Mouse (Mus musculus) ES-Bruce4 (cell line): ENCODE results near the gene Syt16. TPM values are rescaled to one million over a fixed set of nuclear protein-coding genes. Genes with fewer than 3 reads are reported as not detected.

Experiments
- H3K27ac ChIP-seq: 2 replicates; pipeline ENCODE4 v1.5.1; 2012; ENCODE audit warnings: low read length, inconsistent platforms; ENCODE audit not compliant: insufficient read depth
- H3K27me3 ChIP-seq: 2 replicates; pipeline ENCODE4 v1.6.1; 2012; ENCODE audit warnings: mild to moderate bottlenecking, low read length, inconsistent platforms; ENCODE audit not compliant: control insufficient read depth, poor library complexity, insufficient read depth, severe bottlenecking
- H3K36me3 ChIP-seq: 2 replicates; pipeline ENCODE4 v1.6.1; 2012; ENCODE audit warnings: inconsistent platforms, mild to moderate bottlenecking, low read length, moderate library complexity; ENCODE audit not compliant: control insufficient read depth, poor library complexity, insufficient read depth, severe bottlenecking
- H3K4me1 ChIP-seq: one replicate; pipeline ENCODE4 v1.8.1; 2011; ENCODE audit warnings: low read length; ENCODE audit not compliant: control insufficient read depth, insufficient read depth
- H3K4me3 ChIP-seq: 2 replicates; pipeline ENCODE4 v1.5.1; 2011; ENCODE audit warnings: low read depth, mild to moderate bottlenecking, low read length
- H3K9ac ChIP-seq: 2 replicates; pipeline ENCODE4 v1.6.1; 2012; ENCODE audit warnings: low read depth, mild to moderate bottlenecking, inconsistent platforms; ENCODE audit not compliant: poor library complexity, severe bottlenecking
- H3K9me3 ChIP-seq: replicated peaks from 2 replicates; pipeline ENCODE4 v1.6.1; 2012; ENCODE audit warnings: mild to moderate bottlenecking, low read length, inconsistent platforms; ENCODE audit not compliant: control insufficient read depth, poor library complexity, insufficient read depth, severe bottlenecking
- CTCF ChIP-seq: IDR thresholded peaks from one replicate; pipeline ENCODE4 v1.8.1; 2011; ENCODE audit warnings: low read depth, low read length
- EP300 ChIP-seq: IDR thresholded peaks from 2 replicates; pipeline ENCODE4 v1.6.1; 2011; ENCODE audit warnings: low read depth, low read length; ENCODE audit not compliant: insufficient read depth
- POLR2A ChIP-seq: IDR thresholded peaks from one replicate; pipeline ENCODE4 v1.8.1; 2011; ENCODE audit warnings: low read length; ENCODE audit not compliant: insufficient read depth
- polyA plus RNA-seq: library from polyadenylated mRNA; stranded (reverse); fragments of >200 nt; gene quantifications from 2 replicates; pipeline ENCODE4 v1.2.4, GENCODE M21; 2011; ENCODE audit warnings: low read depth; ENCODE audit not compliant: missing spikeins, insufficient read depth, insufficient read length

The Syt16 gene
- polyA plus RNA-seq, 1 experiment, result not detected

GRCm38 (mm10) chr12:73996906-73997296, 560 bp upstream of the Syt16 start:
- Histone ChIP-seq H3K4me3 (no peak overlapping the region), H3K36me3 (no peaks in the 10 kb centered on the region), H3K4me1 (no peaks in the 10 kb centered on the region), H3K27me3 (peaks cover 4% of the 10 kb centered on the region), H3K27ac (no peak overlapping the region), H3K9me3 (no peaks in the 10 kb centered on the region), H3K9ac (no peak overlapping the region)
- TF ChIP-seq CTCF, result no peak
- TF ChIP-seq EP300, result no peak
- no peak for TF ChIP-seq POLR2A

GRCm38 (mm10) chr12:73998128-73998456, 631 bp downstream of the Syt16 start:
- no peak overlapping the region for H3K27ac ChIP-seq
- H3K27me3 ChIP-seq, result peaks cover 4% of the 10 kb centered on the region
- TF ChIP-seq EP300 (no peak), CTCF (no peak), POLR2A (no peak)

GRCm38 (mm10) chr12:74002449-74002848, 5.0 kb downstream of the Syt16 start:
- H3K4me1 ChIP-seq, result no peaks in the 10 kb centered on the region
- no peak overlapping the region for H3K9ac ChIP-seq
- no peaks in the 10 kb centered on the region for H3K36me3 ChIP-seq
- H3K9me3 ChIP-seq, result no peaks in the 10 kb centered on the region
- peaks cover 3% of the 10 kb centered on the region for H3K27me3 ChIP-seq
- H3K27ac ChIP-seq, result no peak overlapping the region
- no peak for TF ChIP-seq POLR2A
- TF ChIP-seq EP300, result no peak
- no peak for TF ChIP-seq CTCF
- no peak overlapping the region for H3K4me3 ChIP-seq

More at GRCm38 (mm10) chr12:73998128-73998456, 631 bp downstream of the Syt16 start:
- H3K9me3 ChIP-seq, result no peaks in the 10 kb centered on the region
- H3K4me3 ChIP-seq, result peak overlapping the region; percentile 68
- H3K36me3 ChIP-seq, result no peaks in the 10 kb centered on the region
- H3K4me1 ChIP-seq, result no peaks in the 10 kb centered on the region
- H3K9ac ChIP-seq, result peak overlapping the region; percentile 35

- TF ChIP-seq EP300 (no peak), POLR2A (no peak), CTCF (peak; percentile 96)
- no peaks in the 10 kb centered on the region for H3K9me3 ChIP-seq
- H3K4me3 ChIP-seq, result no peak overlapping the region
- H3K9ac ChIP-seq, result no peak overlapping the region
- no peaks in the 10 kb centered on the region; the same call in 1 of the 2 replicates for H3K27me3 ChIP-seq
- H3K4me1 ChIP-seq, result no peaks in the 10 kb centered on the region
- no peak overlapping the region for H3K27ac ChIP-seq
- H3K36me3 ChIP-seq, result no peaks in the 10 kb centered on the region
Observed at GRCm38 (mm10) chr12:74009448-74009911, 12.0 kb downstream of the Syt16 start.

- no peak overlapping the region for H3K27ac ChIP-seq
- no peaks in the 10 kb centered on the region for H3K9me3 ChIP-seq
- H3K4me3 ChIP-seq, result no peak overlapping the region
- no peaks in the 10 kb centered on the region for H3K36me3 ChIP-seq
- no peaks in the 10 kb centered on the region for H3K27me3 ChIP-seq
- TF ChIP-seq EP300 (no peak), CTCF (peak; percentile 98)
- no peak overlapping the region for H3K9ac ChIP-seq
- no peaks in the 10 kb centered on the region for H3K4me1 ChIP-seq
Observed at GRCm38 (mm10) chr12:74013739-74014138, 16.3 kb downstream of the Syt16 start.

- no peaks in the 10 kb centered on the region for H3K9me3 ChIP-seq
- TF ChIP-seq POLR2A (no peak), CTCF (peak; percentile 57)
- H3K4me3 ChIP-seq, result no peak overlapping the region
- no peaks in the 10 kb centered on the region for H3K27me3 ChIP-seq
- H3K4me1 ChIP-seq, result no peaks in the 10 kb centered on the region
- H3K27ac ChIP-seq, result no peak overlapping the region
- no peaks in the 10 kb centered on the region for H3K36me3 ChIP-seq
- no peak overlapping the region for H3K9ac ChIP-seq
Observed at GRCm38 (mm10) chr12:74014739-74015270, 17.3 kb downstream of the Syt16 start.
